Mouse (Mus musculus): ENCODE data around the gene Mmrn2.

The Mmrn2 gene

GRCm38 (mm10) chr14:34375415-34375904 is at the start of gene Mmrn2:
Gene Mmrn2, plus strand, starts transcription at chr14:34375465.
- DNase-seq (ENCODE audit: low read depth, low spot score), result no peak

DNA sequence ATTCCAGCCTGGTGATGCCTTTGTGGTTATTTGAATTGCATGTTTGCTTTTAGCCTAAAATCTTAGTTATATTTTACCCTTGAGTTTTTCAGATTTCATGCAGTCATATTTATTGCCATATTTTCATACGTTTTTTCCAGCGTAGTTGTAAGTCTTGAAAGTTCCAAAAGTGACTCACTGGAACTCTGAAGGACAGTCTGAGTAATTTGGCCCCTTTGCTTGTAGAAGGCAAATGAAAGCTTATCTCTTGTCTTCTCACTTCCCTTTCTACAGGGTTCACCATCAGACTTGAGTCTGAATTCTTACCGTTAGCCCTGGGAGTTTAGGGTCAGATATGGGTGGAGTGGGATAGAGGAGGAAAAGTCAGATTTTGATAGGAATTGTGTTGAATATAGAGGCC is 48.7 kb upstream of the Mmrn2 start:
- DNase-seq (ENCODE audit: low read depth, low spot score), result no peak

- DNase-seq (ENCODE audit: low read depth, low spot score), result no peak
These were observed 47.6 kb upstream of the Mmrn2 start for GRCm38 (mm10) chr14:34327618-34328017.

DNA sequence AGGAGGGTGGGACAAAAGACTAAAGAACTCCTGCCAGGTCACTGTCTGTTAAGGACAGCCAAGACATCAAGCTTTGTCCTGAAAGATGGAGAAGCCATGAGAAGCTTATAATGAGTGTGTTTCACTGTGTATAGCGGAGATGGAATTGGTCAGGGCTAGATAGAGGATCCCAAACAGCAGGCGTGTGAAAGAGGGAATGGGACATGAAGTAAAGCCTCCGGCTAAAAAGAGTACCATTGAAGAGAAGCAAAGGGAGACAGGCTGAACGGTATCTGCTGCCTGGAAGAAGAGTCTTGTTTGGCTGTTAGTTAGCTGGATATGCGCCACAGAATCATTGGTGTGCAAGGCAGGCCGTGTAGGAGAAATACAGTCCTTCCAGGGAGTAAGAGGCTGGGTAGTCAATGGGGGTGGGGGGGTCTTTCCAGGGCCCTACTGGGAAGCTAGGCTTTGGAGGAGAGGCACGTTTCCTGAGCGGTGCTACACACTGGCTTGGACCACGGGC is 44.6 kb upstream of the Mmrn2 start:
- DNase-seq (ENCODE audit: low read depth, low spot score), result no peak

GRCm38 (mm10) chr14:34331886-34332285 is 43.4 kb upstream of the Mmrn2 start:
- DNase-seq (ENCODE audit: low read depth, low spot score), result no peak

- DNase-seq (ENCODE audit: low read depth, low spot score), result no peak
These were observed 42.8 kb upstream of the Mmrn2 start for GRCm38 (mm10) chr14:34332476-34332875.

DNA sequence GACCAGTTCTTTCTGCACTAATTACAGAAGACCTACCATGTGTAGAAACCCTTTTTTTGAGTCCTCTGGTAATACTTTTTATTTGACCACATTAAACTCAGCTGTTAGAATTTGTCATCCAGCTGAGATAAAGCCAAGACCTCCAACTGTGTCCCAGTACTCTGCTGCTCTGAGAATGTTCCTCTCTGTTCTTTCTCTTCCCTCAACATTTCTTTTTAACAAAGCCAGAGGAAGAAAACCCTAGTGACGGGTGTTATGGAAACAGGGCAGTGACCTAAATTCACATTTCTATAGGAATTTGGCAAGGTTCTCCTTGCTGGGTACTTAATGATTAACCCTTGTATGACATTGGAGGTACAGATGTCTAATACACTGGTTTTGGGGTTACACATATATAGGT is 35.8 kb upstream of the Mmrn2 start:
- no peak for DNase-seq (ENCODE audit: low read depth, low spot score)

DNA sequence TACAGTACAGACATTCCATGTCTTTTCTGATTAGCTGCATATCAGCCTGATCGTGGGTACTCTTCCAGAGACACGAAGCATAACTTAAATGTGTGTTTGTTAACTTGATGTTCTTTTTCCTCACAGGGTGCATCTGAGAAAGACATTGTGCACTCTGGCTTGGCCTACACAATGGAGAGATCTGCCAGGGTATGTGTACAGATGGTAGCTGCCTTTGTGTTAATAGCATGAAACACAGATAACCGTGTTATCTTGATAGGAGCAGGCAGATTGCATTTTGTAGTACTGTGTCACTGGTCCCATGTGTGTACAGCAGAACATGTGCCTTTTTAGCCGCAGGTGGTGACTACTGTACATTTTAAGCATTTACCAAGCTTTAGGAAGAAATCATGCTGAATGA is 33.3 kb upstream of the Mmrn2 start:
- DNase-seq (ENCODE audit: low read depth, low spot score), result no peak

GRCm38 (mm10) chr14:34343078-34343477 is 32.2 kb upstream of the Mmrn2 start:
- DNase-seq (ENCODE audit: low read depth, low spot score), result no peak

GRCm38 (mm10) chr14:34344361-34344760 is 30.9 kb upstream of the Mmrn2 start:
- no peak for DNase-seq (ENCODE audit: low read depth, low spot score)

- DNase-seq (ENCODE audit: low read depth, low spot score), result no peak
These were observed 29.3 kb upstream of the Mmrn2 start for GRCm38 (mm10) chr14:34345771-34346566.

- no peak for DNase-seq (ENCODE audit: low read depth, low spot score)
These were observed 28.2 kb upstream of the Mmrn2 start for GRCm38 (mm10) chr14:34347084-34347483.

DNA sequence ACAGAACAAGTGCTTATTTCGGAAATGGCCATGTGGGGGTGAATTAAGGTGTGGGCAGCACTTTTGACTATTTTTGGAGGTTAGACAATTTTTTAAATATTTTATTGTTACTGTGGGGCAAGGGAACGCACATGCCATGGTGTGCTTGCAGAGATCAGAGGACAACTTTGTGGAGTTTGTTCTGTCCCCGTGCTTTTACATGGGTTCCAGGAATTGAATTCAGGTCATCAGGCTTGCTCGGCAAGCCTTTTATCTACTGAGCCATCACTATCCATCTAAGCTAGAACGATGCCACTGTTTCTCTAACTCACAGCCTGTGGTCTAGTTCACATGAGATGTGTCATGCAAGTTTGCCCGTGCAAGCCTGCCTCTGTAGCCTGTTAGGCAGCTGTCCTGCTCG is 27.0 kb upstream of the Mmrn2 start:
- DNase-seq (ENCODE audit: low read depth, low spot score), result no peak

GRCm38 (mm10) chr14:34349007-34349406 is 26.3 kb upstream of the Mmrn2 start:
- DNase-seq (ENCODE audit: low read depth, low spot score), result no peak

DNA sequence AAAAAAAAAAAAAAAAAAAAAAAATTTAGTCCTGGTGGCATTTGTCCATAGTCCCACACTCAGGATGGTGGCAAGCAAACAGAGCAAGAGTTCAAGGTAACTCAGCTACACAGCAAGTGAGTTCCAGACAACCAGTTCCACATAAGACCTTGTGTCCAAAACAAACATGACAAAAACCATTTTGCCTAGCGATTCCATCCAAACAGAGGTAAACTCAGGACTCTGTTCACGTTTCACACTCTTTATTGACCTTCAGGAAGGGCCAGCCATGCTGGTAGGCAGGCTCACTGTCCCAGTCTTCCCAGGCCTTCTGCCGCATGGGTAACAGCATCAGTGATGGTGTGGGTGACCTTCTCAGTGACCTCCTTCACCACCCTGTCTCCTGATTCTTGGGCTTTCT is 23.6 kb upstream of the Mmrn2 start:
- no peak for DNase-seq (ENCODE audit: low read depth, low spot score)

- no peak for DNase-seq (ENCODE audit: low read depth, low spot score)
These were observed 22.7 kb upstream of the Mmrn2 start for GRCm38 (mm10) chr14:34352523-34352922.

GRCm38 (mm10) chr14:34353326-34353725 is 21.9 kb upstream of the Mmrn2 start:
- no peak for DNase-seq (ENCODE audit: low read depth, low spot score)

GRCm38 (mm10) chr14:34354456-34354855 is 20.8 kb upstream of the Mmrn2 start:
- no peak for DNase-seq (ENCODE audit: low read depth, low spot score)

- no peak for DNase-seq (ENCODE audit: low read depth, low spot score)
These were observed 20.0 kb upstream of the Mmrn2 start, which contains the start of gene Fam25c for GRCm38 (mm10) chr14:34355301-34355700. Gene Fam25c, minus strand, starts transcription at chr14:34355433.

- no peak for DNase-seq (ENCODE audit: low read depth, low spot score)
These were observed 17.4 kb upstream of the Mmrn2 start for GRCm38 (mm10) chr14:34357671-34358455.

- no peak for DNase-seq (ENCODE audit: low read depth, low spot score)
These were observed 15.5 kb upstream of the Mmrn2 start for GRCm38 (mm10) chr14:34359676-34360244.

DNA sequence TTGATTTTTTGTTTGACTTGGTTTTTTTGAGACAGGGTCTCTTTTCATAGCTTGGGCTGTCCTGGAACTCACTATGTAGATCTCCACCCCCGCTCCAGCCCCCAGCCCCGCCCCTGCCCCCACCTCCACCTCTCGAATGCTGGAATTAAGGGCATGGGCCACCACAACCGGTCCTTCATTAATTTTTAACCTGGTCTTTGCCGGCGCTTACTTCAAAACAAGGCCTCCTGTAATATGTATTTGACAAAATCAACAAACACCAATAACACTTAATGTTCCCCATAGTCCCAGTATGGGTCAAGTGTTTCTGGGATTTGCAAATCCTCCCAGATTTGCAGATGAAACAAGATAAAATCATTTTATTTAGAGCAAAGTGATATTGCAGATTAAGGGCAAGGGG is 15.0 kb upstream of the Mmrn2 start:
- no peak for DNase-seq (ENCODE audit: low read depth, low spot score)
